Mouse (Mus musculus) natural killer cell, adult 2 months (primary cell): ENCODE measurements around the gene Creg1.

Experiments used
- DNase-seq, 2 experiments: peaks; one replicate each; pipeline ENCODE4 v3.0.0; 2022; ENCODE audit warnings: low spot score in 2 of 2

Gene Creg1

DNA sequence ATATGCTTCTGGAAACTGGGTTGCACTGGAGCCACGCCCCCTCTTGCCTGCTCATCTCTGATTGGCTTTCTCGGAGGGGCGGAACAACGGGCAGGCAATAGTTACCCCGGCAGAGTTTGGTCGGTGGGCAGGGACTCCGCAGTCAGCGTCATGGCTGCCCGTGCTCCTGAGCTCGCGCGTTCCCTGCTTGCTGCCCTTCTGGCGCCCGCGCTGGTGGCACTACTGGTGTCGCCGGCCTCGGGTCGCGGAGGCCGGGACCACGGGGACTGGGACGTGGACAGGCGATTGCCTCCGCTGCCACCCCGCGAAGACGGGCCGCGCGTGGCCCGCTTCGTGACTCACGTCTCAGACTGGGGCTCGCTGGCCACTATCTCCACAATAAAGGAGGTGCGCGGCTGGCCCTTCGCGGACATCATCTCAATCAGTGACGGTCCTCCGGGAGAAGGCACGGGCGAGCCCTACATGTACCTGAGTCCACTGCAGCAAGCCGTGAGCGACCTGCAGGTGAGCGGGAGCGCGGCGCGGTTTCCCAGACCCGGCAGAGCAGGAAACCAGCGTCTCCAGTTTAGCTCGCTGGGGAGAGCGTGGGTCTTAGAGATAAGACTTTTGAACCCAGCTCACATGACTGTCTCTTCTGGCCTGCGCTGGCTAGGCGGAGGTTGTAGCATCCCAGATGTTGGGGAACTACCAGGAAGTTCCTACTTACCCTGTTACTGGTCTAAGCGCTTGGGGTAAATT lies at the start of gene Creg1:
Creg1 (plus strand) TSS at position 112 of the 738 bp plus-strand sequence.
- DNase-seq, result peak; percentile 86 to 90

DNA sequence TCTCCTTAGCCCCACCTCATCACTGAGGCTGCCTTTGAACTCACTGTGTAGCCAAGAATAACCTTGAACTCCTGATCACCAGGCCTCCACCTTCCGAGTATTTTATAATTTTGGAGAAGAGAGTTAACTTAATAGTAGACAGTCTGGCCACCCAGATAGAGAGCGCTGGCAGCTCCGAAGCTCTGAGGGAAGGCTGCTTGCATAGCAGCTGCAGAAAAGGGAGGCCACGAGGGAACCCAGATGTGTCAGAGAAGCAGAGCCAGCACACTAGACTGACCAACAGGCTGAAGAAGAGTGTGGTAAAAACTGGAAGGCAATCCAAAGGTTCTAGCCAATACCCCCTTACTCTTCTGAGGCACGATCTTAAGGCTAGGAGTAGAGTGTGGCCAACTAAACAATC lies 49.7 kb upstream of the Creg1 start:
- no peak for DNase-seq

- no peak for DNase-seq
These were observed 47.1 kb upstream of the Creg1 start for GRCm38 (mm10) chr1:165716426-165716825.

DNA sequence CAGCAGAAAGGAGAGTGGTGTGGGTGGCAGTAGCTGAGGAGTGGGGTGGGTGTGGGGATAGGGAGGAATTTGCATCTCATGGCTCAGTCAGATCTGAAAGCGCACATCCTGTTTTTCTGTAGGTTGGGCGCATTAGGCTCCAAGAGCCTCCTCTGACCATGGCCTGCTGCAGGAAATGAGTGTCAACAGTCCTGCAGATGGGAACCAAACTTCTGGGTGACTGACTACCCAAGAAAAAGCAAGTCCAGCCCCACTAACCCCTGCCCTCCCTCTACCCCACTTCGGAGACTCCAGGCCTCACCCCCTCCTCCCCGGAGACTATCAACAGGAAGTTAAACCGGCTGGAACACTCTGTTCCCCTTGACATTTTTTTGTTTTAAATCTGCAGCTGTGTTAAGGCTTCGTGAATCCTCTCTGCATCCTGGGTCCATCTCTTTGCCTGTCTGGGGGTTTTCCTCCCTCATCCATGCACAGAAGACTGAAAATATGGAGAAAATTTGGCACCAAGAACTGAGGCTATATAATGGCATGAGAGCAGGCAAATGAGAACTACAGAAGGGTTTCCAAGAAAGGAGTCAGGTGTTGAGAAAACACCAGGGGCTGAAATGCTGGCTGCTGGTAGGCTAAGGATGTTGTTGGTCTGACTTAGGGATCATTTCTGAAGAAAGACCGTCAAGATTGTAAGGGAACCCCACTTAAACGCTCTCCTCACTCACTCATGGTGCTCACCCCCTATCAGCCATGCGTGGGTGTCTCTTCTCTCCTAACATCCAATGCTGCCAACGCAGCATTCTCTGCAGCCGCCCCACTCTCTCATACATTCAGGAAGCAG lies 45.6 kb upstream of the Creg1 start:
- peak in 1 of 2 experiments; percentile 72 for DNase-seq

DNA sequence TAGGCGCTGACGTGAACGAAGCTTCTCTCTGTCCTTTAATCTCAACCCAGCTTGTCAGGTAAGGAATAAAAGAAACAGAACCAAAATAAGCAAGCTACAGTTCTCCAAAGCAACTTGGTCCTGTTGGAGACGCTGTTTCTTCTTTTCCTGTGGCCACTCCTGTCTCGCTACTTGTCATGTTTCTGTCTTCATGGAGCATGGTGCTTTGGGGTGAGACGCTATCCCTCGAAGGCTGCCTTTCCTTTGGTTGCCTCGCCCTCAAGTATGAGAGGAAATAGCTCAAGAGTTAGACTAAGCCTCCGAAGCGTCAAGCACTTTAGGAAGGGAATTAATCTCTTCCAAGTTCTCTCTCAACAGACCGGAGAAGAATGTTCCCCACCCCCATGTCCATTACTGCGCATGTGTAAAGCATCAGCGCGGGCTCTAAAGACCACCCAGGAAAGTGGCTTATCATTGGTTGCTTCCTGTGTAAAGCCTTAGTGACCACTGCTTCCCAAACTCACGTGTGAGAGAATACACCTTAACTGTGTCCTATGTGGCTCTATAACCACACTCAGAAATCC lies 44.9 kb upstream of the Creg1 start:
- DNase-seq, result no peak

DNA sequence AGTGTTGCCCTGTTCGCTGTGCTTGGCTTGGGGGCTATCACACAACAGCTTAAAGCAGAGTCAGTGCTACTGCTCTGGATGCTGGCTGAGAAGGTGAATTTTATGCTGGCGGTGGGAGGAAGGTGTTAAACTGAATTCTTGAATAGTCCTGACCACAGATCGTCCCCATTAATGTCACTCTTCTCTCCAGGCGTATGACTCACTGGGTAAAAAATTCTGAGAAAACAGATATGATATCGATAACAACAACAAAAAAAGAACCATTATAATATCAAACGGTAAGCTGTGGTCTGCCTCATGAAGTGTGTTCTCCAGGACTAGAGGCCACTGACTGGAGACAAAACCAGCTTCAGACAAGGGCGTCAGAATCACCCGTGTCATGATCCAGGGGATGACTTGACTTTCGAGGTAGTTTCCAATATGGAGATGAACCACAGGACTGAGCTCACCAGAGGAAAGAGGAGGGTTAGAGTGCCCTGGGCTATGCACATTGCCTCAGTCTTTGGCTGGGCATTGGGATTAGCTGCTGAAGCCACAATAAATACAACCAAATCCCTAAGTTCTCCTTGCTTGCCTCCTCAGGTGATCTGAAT lies 40.9 kb upstream of the Creg1 start:
- DNase-seq, result peak; percentile 26 to 52

- no peak for DNase-seq
These were observed 39.1 kb upstream of the Creg1 start for GRCm38 (mm10) chr1:165724219-165725033.

DNA sequence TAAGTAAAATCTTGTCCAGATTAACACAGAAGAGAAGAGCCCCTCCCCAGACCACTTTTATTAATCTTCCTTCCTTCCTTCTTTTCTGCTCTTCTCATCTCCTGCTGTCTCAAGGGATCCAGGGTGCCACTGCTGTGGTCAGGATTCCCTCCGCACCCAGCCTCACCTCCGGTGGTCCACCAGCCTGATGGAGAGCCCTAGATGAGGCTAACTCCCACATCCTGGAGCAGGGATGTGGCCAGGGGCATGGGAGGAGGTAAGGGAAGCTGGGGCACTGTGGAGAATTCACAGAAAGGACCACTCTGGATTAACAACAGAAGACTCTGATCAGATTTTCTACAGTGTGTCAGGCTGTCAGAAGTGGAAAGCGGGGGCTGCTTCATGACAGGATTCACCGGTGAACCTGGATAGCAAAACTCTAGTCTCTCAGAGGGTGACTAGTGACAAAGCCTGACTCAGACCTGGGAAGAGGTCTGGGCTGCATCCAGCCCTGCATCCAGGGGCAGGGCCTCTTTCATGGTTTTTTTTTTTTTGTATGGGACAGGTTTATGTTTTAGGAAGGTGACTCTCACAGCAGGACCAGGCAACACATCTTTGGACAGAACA lies 38.4 kb upstream of the Creg1 start:
- no peak for DNase-seq

GRCm38 (mm10) chr1:165726986-165727385 lies 36.6 kb upstream of the Creg1 start:
- DNase-seq, result no peak

- DNase-seq, result no peak
These were observed 35.4 kb upstream of the Creg1 start for GRCm38 (mm10) chr1:165728057-165728639.

GRCm38 (mm10) chr1:165730129-165730528 lies 33.4 kb upstream of the Creg1 start:
- peak; percentile 52 to 69 for DNase-seq

DNA sequence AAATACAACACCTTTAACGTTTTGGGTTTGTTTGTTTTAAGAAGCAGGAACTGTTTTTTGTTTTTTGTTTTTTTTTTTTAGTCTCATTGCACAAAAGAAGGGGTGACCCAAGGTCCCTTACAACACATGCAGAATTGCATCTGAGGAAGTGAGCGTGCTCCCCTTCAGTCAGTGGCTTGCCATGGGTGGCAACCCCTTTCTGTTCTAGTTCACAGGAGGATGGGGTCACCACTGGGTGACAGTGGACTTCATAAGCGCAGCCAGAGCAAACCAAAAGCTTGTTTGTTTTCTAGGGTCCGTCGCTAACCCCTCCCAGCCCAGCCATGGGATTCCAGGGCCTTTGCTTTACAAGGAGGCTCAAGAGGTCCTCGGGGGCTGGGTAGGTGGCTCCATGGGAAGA lies 32.0 kb upstream of the Creg1 start:
- DNase-seq, result no peak

DNA sequence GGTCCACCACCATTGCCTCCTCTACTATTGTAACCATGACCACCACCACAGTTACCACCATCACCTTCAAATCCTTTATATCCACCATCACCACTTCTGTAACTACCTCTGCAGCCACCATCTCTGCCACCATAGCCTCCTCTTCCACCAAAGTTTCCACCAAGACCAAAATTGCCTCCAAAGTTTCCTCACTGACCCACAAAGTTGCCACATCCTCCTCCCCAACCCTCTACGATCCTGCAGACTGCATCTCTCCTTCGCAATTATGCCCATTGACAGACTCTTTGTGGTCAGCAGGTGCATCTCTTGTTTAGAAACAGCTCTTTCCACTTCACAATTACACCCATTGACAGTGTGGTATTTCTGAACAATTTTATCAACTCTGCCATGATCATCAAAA lies 28.7 kb upstream of the Creg1 start:
- no peak for DNase-seq

DNA sequence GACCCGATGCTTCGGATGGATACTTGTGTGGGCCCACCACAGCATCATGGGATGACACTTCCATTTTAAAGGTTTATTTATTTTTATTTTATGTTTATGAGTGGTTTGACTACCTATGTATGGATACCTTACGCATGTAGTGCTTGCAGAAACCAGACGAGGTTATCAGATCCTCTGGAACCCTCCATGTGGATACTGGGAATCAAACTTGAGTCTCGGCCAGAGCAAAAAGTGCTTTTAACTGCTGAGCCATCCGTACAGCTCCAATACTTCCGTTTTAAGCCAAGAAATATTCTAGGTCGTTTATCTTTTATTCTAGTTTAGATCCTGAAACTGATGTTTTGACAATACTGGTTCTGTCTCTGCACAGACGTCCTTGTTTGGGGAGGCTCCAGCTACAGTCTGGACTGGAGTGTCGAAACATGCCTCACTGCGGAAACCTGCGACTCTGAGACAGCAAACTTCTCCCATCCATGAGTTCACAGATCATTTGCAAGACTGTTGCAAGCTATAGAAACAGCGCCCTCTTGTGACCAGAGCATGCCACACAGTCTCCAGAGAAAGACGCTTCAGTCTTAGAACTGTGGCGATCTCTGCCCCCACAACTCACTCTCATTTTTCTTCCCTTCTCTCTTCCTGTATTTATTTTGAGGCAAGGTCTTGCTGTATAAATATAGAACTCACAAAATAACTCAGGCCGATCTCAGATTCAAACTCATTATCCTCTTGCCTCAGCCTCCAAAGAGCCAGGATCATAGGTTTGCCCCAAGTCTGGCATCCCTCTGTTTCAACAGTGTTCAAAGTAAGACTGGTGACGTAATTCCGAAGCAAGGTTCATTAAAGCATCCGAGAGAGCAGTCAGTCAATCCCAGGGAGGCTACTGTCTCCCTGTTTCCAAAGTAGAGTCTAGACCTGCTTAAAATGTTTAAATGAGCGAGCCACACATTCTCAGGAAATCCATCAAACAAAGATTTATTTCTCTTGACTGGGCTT lies 27.4 kb upstream of the Creg1 start:
- DNase-seq, result peak; percentile 80 to 87

- DNase-seq, result no peak
These were observed 26.1 kb upstream of the Creg1 start for GRCm38 (mm10) chr1:165737451-165737850.

- no peak for DNase-seq
These were observed 25.7 kb upstream of the Creg1 start for GRCm38 (mm10) chr1:165737867-165738266.

GRCm38 (mm10) chr1:165738985-165739384 lies 24.6 kb upstream of the Creg1 start:
- no peak for DNase-seq

DNA sequence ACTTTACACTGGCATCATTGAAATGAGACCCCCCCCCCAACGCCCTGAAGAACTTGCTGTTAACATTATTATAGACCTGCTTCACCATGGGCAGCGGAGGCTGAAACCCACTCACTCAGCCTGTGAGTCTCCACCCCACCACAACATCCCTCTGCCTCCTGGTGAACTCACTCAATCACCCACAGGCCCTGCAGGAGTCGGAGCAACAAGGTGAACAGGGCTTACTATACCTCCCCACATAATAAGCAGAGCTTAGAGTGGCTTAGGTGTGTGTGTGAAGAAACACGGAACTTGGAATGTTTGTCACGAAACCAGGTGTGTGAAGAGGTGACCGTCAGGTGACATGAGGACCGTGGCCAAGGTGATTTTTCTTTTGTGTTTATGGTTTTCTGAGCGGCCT lies 21.6 kb upstream of the Creg1 start:
- DNase-seq, result no peak

DNA sequence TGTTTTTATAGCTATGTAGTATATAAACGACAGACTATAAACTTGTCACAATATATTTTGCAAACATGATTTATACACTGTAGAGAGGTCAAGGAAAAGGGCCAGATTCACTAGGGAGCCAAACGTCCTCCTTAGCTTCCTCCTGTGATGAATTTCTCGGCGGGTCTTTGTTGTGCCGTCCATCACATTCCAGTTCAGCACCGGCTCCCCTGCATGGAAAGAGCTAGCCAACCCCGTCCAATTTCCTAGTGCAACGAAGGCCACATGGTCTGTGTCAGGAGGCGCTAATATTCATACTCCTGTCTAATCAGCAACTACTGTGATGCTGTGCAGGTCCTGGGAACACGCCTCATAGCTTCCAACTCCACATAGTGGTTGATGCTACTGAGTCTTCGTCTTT lies 15.5 kb upstream of the Creg1 start:
- DNase-seq, result no peak
